Mouse (Mus musculus) cerebellum, postnatal 25 days (tissue): ENCODE data around the gene Frmd8.

Experiments used
- DNase-seq, 2 experiments: peaks; one replicate each; pipeline ENCODE4 v3.0.0; 2021; ENCODE audit warnings: mixed read lengths in 2 of 2

Gene Frmd8

DNA sequence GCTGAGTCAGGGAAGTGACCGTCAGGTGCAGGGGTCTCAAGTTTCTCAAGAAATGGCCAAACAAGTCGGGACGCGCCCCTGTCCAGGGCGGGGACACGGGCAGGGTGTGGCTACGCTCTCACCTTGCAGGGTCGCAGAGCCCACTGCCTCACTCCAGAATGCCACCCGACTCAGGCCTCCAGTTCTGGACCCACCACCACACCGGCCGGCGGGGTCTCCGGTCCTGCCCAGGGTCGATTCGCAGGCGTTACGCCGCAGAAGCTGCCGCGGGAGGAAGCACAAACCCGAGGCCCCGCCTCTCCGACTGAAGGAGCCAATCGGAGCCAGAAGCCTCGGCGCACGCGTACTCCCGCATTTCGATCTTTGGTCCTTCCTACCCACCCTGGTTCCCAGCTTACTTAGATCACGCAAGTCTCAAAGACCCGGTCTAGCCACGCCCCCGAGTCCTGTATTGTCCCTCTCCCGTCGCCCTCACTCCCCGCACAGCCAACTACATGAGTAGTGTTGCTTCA is at the start of gene Frmd8:
Gene Frmd8 (minus strand): TSS at position 306 of the 512 bp plus-strand sequence.
- DNase-seq: peak; percentile 91 to 95

DNA sequence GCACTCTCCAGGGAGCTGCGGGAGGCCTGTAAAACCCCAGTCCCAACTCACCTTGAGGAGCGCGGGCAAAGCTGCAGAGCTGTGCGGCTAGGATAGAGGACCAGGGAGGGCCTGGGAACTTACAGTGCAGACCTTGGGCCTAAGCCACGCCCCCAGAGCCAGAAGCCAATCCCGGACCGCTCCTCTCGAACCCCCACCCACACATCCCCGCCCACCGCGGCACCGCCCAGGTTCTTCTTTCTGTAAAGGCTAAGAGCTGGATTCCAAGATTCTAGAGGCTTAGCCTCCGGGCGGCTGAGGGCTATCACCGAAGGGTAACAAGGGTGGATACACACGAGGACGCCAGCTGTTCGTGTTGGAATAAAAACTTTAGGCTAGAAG is 49.6 kb upstream of the Frmd8 start, which contains the start of gene Cdc42ep2:
Gene Cdc42ep2 (minus strand): TSS at position 104 of the 381 bp plus-strand sequence.
- DNase-seq: peak; percentile 96 to 99

- peak; percentile 92 to 97 for DNase-seq
Measured at GRCm38 (mm10) chr19:5923990-5924712, 49.1 kb upstream of the Frmd8 start.

DNA sequence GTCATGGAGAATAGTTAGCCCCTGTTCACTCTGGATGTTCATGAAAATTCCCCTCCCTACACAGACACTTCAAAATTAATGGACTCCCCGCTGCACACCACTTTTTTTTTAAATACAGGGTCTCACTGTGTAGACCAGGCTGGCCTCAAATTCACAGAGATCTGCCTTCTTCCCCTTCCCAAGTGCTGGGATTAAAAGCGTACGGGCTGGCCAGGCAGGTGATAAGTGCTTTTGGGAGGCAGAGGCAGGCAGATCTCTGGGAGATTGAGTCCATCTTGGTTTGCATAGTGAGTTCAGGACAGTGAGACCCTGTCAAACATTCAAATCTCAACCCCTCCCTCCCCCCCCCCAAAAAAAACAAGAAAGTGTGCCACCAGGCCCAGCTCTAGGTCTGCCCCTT is 47.9 kb upstream of the Frmd8 start:
- no peak for DNase-seq

DNA sequence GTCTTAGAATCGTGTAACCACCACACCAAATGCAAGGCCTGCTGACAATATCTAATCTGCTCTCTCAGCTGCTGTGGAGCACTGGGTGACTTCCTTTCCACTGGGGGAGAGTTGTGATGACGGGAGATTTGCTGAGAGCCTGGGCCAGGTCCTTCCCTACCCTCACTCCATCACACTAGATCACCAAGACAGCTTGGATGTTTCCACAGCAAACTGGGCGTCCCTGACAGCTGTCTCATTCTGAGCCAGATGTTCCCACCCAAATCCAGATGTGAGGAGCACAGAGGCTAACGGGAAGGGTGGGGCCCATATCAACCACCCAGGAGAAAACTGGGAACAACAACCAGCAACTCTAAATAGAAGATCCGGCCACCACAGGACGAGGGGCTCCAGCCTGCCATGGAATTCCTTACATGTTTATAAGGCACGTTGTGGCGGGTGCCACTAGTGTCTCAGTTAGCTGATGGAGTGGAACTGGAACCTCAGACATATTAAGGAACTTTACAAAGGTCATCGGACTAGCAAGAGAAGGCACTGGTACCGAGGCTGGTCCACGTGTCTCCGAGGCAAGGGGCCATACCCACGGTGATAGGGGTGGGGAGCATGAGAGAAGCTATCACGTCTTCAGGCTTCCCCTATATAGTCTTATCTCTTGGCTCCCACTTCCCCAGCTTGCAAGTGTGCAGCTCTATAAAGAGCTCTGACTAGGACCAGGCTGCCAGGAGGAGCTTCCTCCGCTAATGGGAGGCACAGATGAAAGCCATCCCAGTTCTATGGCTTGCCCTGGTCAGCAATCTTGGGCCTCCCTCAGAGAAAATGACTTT is 47.3 kb upstream of the Frmd8 start:
- no peak for DNase-seq

DNA sequence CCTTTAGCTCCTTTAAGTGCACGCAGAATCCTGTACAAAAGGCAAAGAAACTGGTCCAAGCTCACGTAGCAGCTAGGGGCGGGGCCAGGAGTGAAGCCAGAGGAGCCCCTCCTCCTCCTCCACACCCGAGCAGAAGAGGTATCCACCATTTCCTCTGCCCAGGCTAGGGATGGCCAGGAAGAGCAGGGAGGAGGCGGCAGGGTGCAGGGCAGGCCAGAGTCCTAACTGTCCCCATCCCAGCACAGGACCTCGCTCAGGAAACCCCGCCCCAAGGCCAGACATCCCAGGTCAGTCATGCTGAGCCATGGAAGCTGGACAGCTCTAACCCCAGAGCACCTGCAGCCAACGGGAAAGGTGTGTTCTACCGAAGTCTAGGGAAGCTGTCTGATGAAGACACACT is 46.6 kb upstream of the Frmd8 start:
- no peak for DNase-seq

- DNase-seq: no peak
Measured at GRCm38 (mm10) chr19:5913007-5913719, 38.1 kb upstream of the Frmd8 start, which contains the start of gene Dpf2. TSS of gene Dpf2 (minus strand) at chr19:5913010.

- peak; percentile 99 to 100 for DNase-seq
Measured at GRCm38 (mm10) chr19:5912103-5913006, 37.3 kb upstream of the Frmd8 start.

DNA sequence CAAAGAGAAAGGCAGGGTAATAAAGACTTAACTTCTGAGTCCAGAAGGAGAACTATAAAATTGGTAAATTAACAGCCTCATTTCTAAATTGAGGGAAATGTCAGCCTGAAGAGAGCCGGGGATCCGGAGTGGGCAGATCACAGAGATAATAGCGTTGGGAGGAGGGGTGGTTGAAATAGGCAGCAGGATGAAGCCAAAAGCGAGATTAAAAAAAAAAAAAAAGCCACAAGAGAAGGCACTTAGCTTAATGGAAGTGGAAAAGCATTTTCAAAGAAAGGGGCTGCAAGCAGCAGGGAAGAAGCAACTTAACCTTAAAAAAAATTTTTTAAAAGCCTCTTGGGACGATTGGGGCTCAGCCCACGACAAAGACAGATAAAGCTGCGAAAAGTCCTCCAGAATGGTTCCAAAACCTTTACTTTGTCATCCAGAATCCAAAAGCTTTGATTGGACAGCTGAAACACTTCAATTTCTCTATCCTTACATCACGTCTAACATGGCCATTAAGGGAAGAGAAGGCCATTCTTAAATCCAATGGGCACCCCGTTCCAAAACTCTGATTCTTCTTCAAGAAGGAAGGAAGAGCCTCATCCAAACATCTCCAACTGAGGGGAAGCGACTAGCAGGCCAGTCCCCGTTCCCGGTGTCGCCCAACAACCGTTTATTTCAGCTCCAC is 36.5 kb upstream of the Frmd8 start:
- DNase-seq: no peak

DNA sequence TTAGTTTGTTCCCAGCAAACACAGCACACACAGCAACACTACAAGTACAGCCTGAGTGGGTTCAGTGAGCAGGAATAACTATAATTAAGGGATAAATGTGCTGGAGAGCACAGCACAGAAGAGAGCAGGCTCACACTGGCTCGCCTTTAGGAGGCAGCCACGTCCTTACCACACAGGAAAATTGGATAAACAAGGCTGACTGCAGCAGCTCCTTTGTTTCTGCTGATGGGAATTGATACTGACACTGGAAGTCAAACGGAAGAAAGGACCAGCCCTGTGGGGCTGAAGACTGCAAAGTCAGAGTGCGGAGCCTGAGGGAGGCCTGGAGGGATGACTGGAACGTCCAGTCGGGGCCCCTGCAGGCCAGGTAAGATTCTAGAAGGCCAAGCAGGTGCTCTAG is 35.1 kb upstream of the Frmd8 start:
- no peak for DNase-seq

DNA sequence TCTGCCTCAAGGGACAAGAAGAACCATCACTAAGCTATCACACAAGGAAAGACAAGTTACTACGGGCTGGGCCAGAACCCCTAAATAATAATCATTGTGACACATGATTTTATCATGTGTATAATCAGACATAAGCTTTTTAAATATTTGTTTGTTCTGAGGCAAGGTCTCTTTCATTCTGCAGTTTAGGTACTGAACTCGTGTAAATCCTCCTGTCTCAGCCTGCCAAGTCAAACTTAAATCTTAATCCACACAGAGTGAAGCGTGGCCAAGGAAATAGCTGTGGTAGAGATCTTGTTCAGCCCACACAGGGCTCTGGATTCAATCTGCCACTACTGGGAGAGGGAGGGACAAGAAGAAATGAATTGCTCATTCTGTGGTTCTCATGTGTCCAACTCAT is 32.2 kb upstream of the Frmd8 start:
- no peak for DNase-seq

- peak; percentile 95 to 98 for DNase-seq
Measured at GRCm38 (mm10) chr19:5894002-5894678, 19.1 kb upstream of the Frmd8 start, which contains the start of gene Tigd3. TSS of gene Tigd3 (minus strand) at chr19:5894149.

- DNase-seq: no peak
Measured at GRCm38 (mm10) chr19:5893282-5894001, 18.4 kb upstream of the Frmd8 start.

DNA sequence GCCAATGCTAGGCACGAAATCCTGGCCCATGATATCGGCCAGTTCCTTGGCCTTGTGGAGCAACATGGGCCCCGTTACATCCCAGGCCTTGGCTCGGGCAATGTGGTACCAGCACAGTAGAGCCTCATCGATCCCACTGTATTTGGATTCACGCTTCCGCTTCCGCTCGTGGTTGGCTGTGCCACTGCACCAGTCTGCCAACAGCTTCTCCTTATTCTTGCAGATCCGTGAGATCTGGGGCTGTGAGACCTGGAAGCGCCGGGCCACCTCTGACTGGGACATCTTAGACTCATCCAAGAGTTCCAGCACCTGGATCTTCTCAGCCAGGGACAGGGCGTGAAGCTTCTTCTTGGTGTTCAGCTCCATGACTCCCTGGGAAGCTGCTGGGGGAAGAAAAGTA is 17.7 kb upstream of the Frmd8 start:
- no peak for DNase-seq

DNA sequence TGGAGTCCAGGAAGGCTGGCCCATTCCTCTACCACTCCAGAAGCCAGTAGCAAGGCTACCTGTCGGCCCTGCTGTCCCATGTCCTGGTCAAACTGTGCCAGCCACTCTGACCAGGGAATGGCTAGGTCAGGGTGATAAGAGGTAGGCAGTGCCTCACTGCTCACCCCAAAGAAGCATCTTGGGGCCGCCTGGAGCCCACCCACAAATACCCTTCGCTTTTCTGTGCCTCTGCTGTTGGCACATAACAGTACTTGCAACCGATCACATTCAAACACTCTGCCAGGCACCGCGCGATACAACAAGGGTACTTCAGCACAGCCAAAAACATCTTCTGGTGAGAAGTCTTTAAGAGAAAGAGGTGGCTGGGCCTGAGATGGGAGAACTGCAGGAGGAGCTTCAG is 17.2 kb upstream of the Frmd8 start:
- no peak for DNase-seq

DNA sequence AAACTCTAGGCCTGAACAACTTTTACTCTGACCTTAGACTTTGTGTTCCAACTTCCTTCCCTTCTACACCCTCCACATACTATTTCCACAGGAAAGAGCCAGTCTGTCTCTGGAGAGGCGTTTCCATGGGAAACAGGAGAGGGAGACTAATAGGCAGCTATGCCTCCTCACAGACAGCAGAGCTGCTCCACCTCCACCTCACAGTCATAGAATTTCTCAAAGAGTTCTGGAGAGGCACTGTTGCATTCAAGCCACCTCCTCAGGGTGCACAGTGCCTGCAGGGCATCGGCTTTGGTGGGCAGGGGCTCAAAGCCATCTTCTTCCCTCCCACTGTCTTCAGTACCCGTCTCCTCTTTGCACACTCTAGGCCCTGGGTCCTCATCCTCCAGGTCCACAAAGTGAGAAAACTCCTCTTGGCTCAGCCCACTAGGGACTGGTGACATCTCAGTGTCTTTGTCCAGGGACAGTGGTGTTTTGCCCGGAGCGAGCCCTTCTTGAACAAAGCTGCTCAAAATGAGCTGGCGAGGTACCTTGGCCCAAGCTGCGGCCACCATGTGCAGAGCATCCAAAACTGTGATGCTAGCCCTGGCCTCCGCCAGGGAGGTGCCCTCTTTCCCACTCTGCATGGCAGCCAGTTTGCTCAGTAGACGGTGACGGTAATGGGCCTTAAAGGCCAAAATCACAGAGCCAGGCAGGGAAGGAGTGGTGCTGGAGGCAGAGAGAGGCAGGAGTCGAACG is 16.6 kb upstream of the Frmd8 start:
- DNase-seq: no peak

- no peak for DNase-seq
Measured at GRCm38 (mm10) chr19:5889211-5889610, 14.1 kb upstream of the Frmd8 start.

DNA sequence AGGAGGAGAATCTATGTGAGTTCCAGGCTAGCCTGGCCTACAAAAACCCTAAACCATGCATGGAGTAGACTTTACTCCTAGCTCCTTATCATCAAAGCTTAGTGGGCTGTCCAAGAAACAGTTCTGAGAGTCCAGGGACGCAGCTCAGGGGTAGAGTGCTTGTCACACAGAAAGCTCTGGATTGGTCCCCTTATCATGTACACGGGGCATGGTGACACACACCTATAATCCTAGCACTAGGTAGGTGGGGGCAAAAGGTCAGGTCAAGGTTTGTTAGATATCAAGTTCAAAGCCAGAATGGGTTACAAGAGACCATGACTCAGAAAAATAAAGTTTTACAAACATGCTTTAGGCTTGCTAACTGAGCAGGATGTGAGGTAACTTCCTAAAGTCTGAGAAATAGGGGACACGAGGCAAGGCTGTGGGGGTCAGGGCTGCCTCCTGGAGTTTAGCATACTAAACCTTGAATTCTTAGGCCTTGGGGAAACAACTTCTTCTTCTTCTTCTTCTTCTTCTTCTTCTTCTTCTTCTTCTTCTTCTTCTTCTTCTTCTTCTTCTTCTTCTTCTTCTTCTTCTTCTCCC is 12.3 kb upstream of the Frmd8 start:
- DNase-seq: no peak

GRCm38 (mm10) chr19:5885838-5886237 is 10.8 kb upstream of the Frmd8 start:
- DNase-seq: no peak
